ENCODE assay signal across 8 mouse cellular contexts in genomic region chr9:68716961-68717360, GRCm38 (mm10).
A peak's percentile ranks its signal among the peaks of the same experiment; 100 is the strongest.
DNase-seq lines count a peak whose midpoint lies in the region; ATAC-seq and TF ChIP-seq lines count a peak whose summit lies in the region.
"Had no signal": no experiment of that assay in that cellular context is flagged by ENCODE, and none has a peak within 500 bp of the region (broad histone marks: within the 10 kb centered on the region; RNA-seq: fewer than 3 reads in every experiment).

No protein-coding gene starts in this region.

- no peaks in the 10 kb centered on the region for H3K4me1 ChIP-seq in intestine, postnatal 0 days (replicated peaks; ENCODE audit: control insufficient read depth, insufficient read depth, low read length)
- H3K4me1 ChIP-seq in intestine, embryonic 16.5 days (ENCODE audit: control insufficient read depth, insufficient read depth, low read length): no peaks in the 10 kb centered on the region
- no peaks in the 10 kb centered on the region for H3K4me1 ChIP-seq in E14TG2a.4 (replicated peaks; ENCODE audit: low read depth, low read length)
- no peaks in the 10 kb centered on the region for H3K4me1 ChIP-seq in embryonic facial prominence, embryonic 14.5 days (ENCODE audit: control insufficient read depth, insufficient read depth, low read length)
- H3K4me1 ChIP-seq in liver, embryonic 14.5 days (replicated peaks; ENCODE audit: control insufficient read depth in 2 of 2, insufficient read depth in 2 of 2, low read length in 1 of 2): no peaks in the 10 kb centered on the region
- H3K4me1 ChIP-seq: limb, embryonic 15.5 days had no signal

- no peak for TF ChIP-seq EP300 in liver, embryonic 14.5 days (IDR thresholded peaks at IDR 0.05; ENCODE audit: low read depth)

- no peak overlapping the region for H3K27ac ChIP-seq in intestine, postnatal 0 days (ENCODE audit: low read depth, low read length)
- no peak overlapping the region for H3K27ac ChIP-seq in intestine, embryonic 16.5 days (ENCODE audit: low read length)
- H3K27ac ChIP-seq in embryonic facial prominence, embryonic 14.5 days (replicated peaks; ENCODE audit: low read depth, low read length): no peak overlapping the region
- H3K27ac ChIP-seq in liver, embryonic 14.5 days: no peak overlapping the region
- H3K27ac ChIP-seq: limb, embryonic 15.5 days had no signal

- no peaks in the 10 kb centered on the region for H3K27me3 ChIP-seq in intestine, postnatal 0 days (replicated peaks; ENCODE audit: control insufficient read depth, insufficient read depth, low read length)
- no peaks in the 10 kb centered on the region for H3K27me3 ChIP-seq in intestine, embryonic 16.5 days (replicated peaks; ENCODE audit: control insufficient read depth, insufficient read depth, low read length)
- no peaks in the 10 kb centered on the region for H3K27me3 ChIP-seq in E14TG2a.4 (ENCODE audit: insufficient read depth, low read length)
- H3K27me3 ChIP-seq in embryonic facial prominence, embryonic 14.5 days (replicated peaks; ENCODE audit: control insufficient read depth, insufficient read depth, low read length): no peaks in the 10 kb centered on the region
- no peaks in the 10 kb centered on the region for H3K27me3 ChIP-seq in liver, embryonic 14.5 days (ENCODE audit: control insufficient read depth, insufficient read depth, low read length)
- H3K27me3 ChIP-seq: limb, embryonic 15.5 days had no signal

- TF ChIP-seq CTCF in intestine, postnatal 0 days (IDR thresholded peaks at IDR 0.05; ENCODE audit: low read depth): peak; percentile 70
- peak; percentile 62 for TF ChIP-seq CTCF in E14TG2a.4 (conservative IDR thresholded peaks at IDR 0.05; ENCODE audit: low read length)
- peak; percentile 67 for TF ChIP-seq CTCF in liver, embryonic 14.5 days (IDR thresholded peaks at IDR 0.05; ENCODE audit: low read depth)

- no peak overlapping the region for H3K4me3 ChIP-seq in intestine, postnatal 0 days (ENCODE audit: low read depth, low read length)
- no peak overlapping the region for H3K4me3 ChIP-seq in intestine, embryonic 16.5 days (ENCODE audit: low read length)
- H3K4me3 ChIP-seq in E14TG2a.4 (replicated peaks; ENCODE audit: low read length): no peak overlapping the region
- H3K4me3 ChIP-seq in embryonic facial prominence, embryonic 14.5 days (ENCODE audit: low read depth, low read length): no peak overlapping the region
- H3K4me3 ChIP-seq in liver, embryonic 14.5 days (ENCODE audit: insufficient read depth in 1 of 2, low read depth in 2 of 2, low read length in 2 of 2): no peak overlapping the region
- H3K4me3 ChIP-seq: limb, embryonic 15.5 days had no signal

- DNase-seq in MN1 (ENCODE audit: low spot score): peak; percentile 6
- DNase-seq in embryonic facial prominence, embryonic 14.5 days (ENCODE audit: low spot score): peak; percentile 25
- DNase-seq in liver, embryonic 14.5 days (ENCODE audit: low read depth in 3 of 3, low spot score in 3 of 3): no peak
- DNase-seq in yolk sac, embryonic 10.5 days (ENCODE audit: low spot score): no peak

- no peak overlapping the region for H3K4me2 ChIP-seq in intestine, postnatal 0 days (replicated peaks; ENCODE audit: low read depth)
- no peak overlapping the region for H3K4me2 ChIP-seq in intestine, embryonic 16.5 days (ENCODE audit: low read depth, low read length)
- H3K4me2 ChIP-seq in embryonic facial prominence, embryonic 14.5 days (ENCODE audit: low read depth, low read length): no peak overlapping the region
- H3K4me2 ChIP-seq in liver, embryonic 14.5 days (ENCODE audit: low read depth): no peak overlapping the region
- H3K4me2 ChIP-seq: limb, embryonic 15.5 days had no signal

- H3K9me3 ChIP-seq in intestine, postnatal 0 days (ENCODE audit: control insufficient read depth): no peaks in the 10 kb centered on the region
- no peaks in the 10 kb centered on the region for H3K9me3 ChIP-seq in intestine, embryonic 16.5 days (ENCODE audit: control insufficient read depth, low read length)
- no peaks in the 10 kb centered on the region for H3K9me3 ChIP-seq in E14TG2a.4 (ENCODE audit: low read length)
- no peaks in the 10 kb centered on the region for H3K9me3 ChIP-seq in embryonic facial prominence, embryonic 14.5 days (ENCODE audit: control insufficient read depth, low read length)
- H3K9me3 ChIP-seq in liver, embryonic 14.5 days (ENCODE audit: control insufficient read depth, low read length): no peaks in the 10 kb centered on the region
- H3K9me3 ChIP-seq: limb, embryonic 15.5 days had no signal

- ATAC-seq in intestine, postnatal 0 days: no peak
- ATAC-seq in intestine, embryonic 16.5 days: no peak
- ATAC-seq in embryonic facial prominence, embryonic 14.5 days (ENCODE audit: low read depth): no peak
- ATAC-seq in liver, embryonic 14.5 days (ENCODE audit: insufficient read depth): no peak

- no peak overlapping the region for H3K9ac ChIP-seq in intestine, postnatal 0 days (ENCODE audit: low read depth, low read length)
- no peak overlapping the region for H3K9ac ChIP-seq in intestine, embryonic 16.5 days (ENCODE audit: low read depth, low read length)
- H3K9ac ChIP-seq in embryonic facial prominence, embryonic 14.5 days (ENCODE audit: low read depth, low read length): no peak overlapping the region
- H3K9ac ChIP-seq in liver, embryonic 14.5 days (replicated peaks): no peak overlapping the region
- H3K9ac ChIP-seq: limb, embryonic 15.5 days had no signal

- WGBS in intestine, postnatal 0 days: 20% methylated on average over 5 of the region's 5 CpGs
- 24% methylated on average over 5 of the region's 5 CpGs for WGBS in intestine, embryonic 16.5 days
- 17% methylated on average over 5 of the region's 5 CpGs for WGBS in embryonic facial prominence, embryonic 14.5 days
- 11% methylated on average over 5 of the region's 5 CpGs for WGBS in liver, embryonic 14.5 days (ENCODE audit: insufficient replicate concordance)

- no peaks in the 10 kb centered on the region for H3K36me3 ChIP-seq in intestine, postnatal 0 days (ENCODE audit: control insufficient read depth, insufficient read depth)
- H3K36me3 ChIP-seq in intestine, embryonic 16.5 days (ENCODE audit: control insufficient read depth, insufficient read depth, low read length): no peaks in the 10 kb centered on the region
- H3K36me3 ChIP-seq in E14TG2a.4 (ENCODE audit: insufficient read depth, low read length): no peaks in the 10 kb centered on the region
- H3K36me3 ChIP-seq in embryonic facial prominence, embryonic 14.5 days (ENCODE audit: control insufficient read depth, insufficient read depth, low read length): no peaks in the 10 kb centered on the region
- H3K36me3 ChIP-seq in liver, embryonic 14.5 days (replicated peaks; ENCODE audit: control insufficient read depth, insufficient read depth, low read depth): no peaks in the 10 kb centered on the region
- H3K36me3 ChIP-seq: limb, embryonic 15.5 days had no signal

Comparison
In these comparisons a context has a peak if more than half of its experiments do, and no peak if none do; other contexts are left out.
1. DNase-seq: peak in MN1 (single experiment) and embryonic facial prominence, embryonic 14.5 days (single experiment); none in liver, embryonic 14.5 days (0 of 3) and yolk sac, embryonic 10.5 days (single experiment).
2. Peak in every context shown above with its lines, with median percentiles within 50 percentile points of each other: CTCF ChIP-seq.